In the genomic region with DNA sequence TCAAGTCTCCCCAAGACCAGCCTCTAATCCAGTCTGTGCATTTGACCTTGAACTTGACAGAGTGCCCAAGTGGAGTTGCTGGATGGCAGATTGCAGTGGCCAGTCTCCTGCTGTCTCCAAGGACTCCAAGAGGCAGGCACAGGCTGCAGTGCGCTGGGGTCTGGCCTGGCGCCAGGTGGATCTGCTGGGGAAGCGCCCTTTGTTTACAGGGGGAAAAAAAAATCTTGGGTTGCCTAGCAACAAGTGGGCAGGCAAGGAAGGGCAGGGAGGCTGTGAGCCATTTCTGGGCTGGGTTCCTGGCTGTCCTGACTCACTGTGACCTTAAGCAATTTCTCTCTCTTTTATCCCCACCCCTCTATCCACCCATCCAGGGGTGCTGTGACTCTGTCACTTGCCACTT, we compare ENCODE assay signal across 8 mouse cellular contexts. TPM values are rescaled to one million over a fixed set of nuclear protein-coding genes. Genes with fewer than 3 reads are reported as not detected.
DNase-seq lines count a peak whose midpoint lies in the region; TF ChIP-seq lines count a peak whose summit lies in the region.

No protein-coding gene starts in this region.

- no peak overlapping the region for H3K4me3 ChIP-seq in olfactory bulb, adult 2 months (ENCODE audit: insufficient read depth, low read depth, low read length)

- DNase-seq in MN1 (ENCODE audit: low spot score) = peak; percentile 100
- peak; percentile 39 for DNase-seq in cerebellum, adult 8-10 months
- peak; percentile 80 to 82 for DNase-seq in frontal cortex, postnatal 10 days (ENCODE audit: low spot score in 2 of 2)
- DNase-seq in heart, postnatal 4 days = peak; percentile 97
- peak; percentile 81 to 82 for DNase-seq in layer of hippocampus, adult 8-10 months (ENCODE audit: low spot score in 2 of 2)
- DNase-seq in lung, adult 18-20 months = peak; percentile 90 to 94
- DNase-seq in urinary bladder, postnatal 4 days (ENCODE audit: low spot score in 2 of 2) = peak; percentile 82 to 90

- no peak for TF ChIP-seq POLR2A in olfactory bulb, adult 2 months (IDR thresholded peaks at IDR 0.05; ENCODE audit: insufficient read depth, low read depth, low read length)

- H3K27ac ChIP-seq in olfactory bulb, adult 2 months (ENCODE audit: insufficient read depth, low read depth, low read length) = peak overlapping the region; percentile 27

- H3K4me1 ChIP-seq in olfactory bulb, adult 2 months (ENCODE audit: control insufficient read depth, insufficient read depth, low read length) = peaks cover 37% of the 10 kb centered on the region

- WGBS in olfactory bulb, adult 2 months = 20% methylated on average over 3 of the region's 3 CpGs

- 0 out of 2 replicates have a peak, but pooled peaks have one; percentile 0 for TF ChIP-seq CTCF in olfactory bulb, adult 2 months (IDR thresholded peaks at IDR 0.05; ENCODE audit: insufficient read depth, low read depth, low read length)

RNA-seq across cellular contexts. Expression of gene Rfx2, which starts 20.6 kb away (rescaled TPM):
- total RNA-seq in heart, postnatal 4 days (2021) = 1 to 10 TPM; 8.1 to 9.3 TPM
- total RNA-seq in layer of hippocampus, adult 8-10 months (2022) = 1 to 10 TPM; 4.3 to 6.0 (median 5.0) TPM
- polyA plus RNA-seq in olfactory bulb, adult 2 months (2012; ENCODE audit: insufficient read depth, insufficient read length, low replicate concordance, missing spikeins) = not detected in 2 replicates

RNA-seq across cellular contexts. Expression of gene Prr22, which starts 40.2 kb away (rescaled TPM):
- under 1 TPM; 0.41 to 0.61 TPM for total RNA-seq in heart, postnatal 4 days (2021)
- total RNA-seq in layer of hippocampus, adult 8-10 months (2022) = 1 to 10 TPM in 3 of 4 experiments, under 1 TPM in 1; 0.68 to 1.8 (median 1.6) TPM
- polyA plus RNA-seq in olfactory bulb, adult 2 months (2012; ENCODE audit: insufficient read depth, insufficient read length, low replicate concordance, missing spikeins) = not detected in 2 replicates

RNA-seq across cellular contexts. Expression of gene Dus3l, which starts 45.7 kb away (rescaled TPM):
- 10 to 100 TPM; 22.8 to 23.5 TPM for total RNA-seq in heart, postnatal 4 days (2021)
- 10 to 100 TPM; 65.0 to 75.5 (median 71.4) TPM for total RNA-seq in layer of hippocampus, adult 8-10 months (2022)
- not detected in 2 replicates for polyA plus RNA-seq in olfactory bulb, adult 2 months (2012; ENCODE audit: insufficient read depth, insufficient read length, low replicate concordance, missing spikeins)

RNA-seq across cellular contexts. Expression of gene Nrtn, which starts 52.9 kb away (rescaled TPM):
- total RNA-seq in heart, postnatal 4 days (2021) = 10 to 100 TPM; 22.4 to 22.5 TPM
- total RNA-seq in layer of hippocampus, adult 8-10 months (2022) = 1 to 10 TPM; 2.3 to 3.3 (median 2.6) TPM
- not detected in 2 replicates for polyA plus RNA-seq in olfactory bulb, adult 2 months (2012; ENCODE audit: insufficient read depth, insufficient read length, low replicate concordance, missing spikeins)

Comparison
In these comparisons a context has a peak if more than half of its experiments do, and no peak if none do; other contexts are left out.
1. DNase-seq: peak in every context shown above with its lines; median percentile 100 in MN1; 97 in heart, postnatal 4 days; 92 in lung, adult 18-20 months; 86 in urinary bladder, postnatal 4 days; 82 in layer of hippocampus, adult 8-10 months; 81 in frontal cortex, postnatal 10 days; 39 in cerebellum, adult 8-10 months.